Mouse (Mus musculus) G1E (cell line): ENCODE data around the gene Hdac4. TPM values are rescaled to one million over a fixed set of nuclear protein-coding genes. Genes with fewer than 3 reads are reported as not detected.

Experiments used
- ATAC-seq: 2 replicates; pipeline ENCODE4 v1.8.0; 2016; ENCODE audit warnings: mild to moderate bottlenecking; ENCODE audit not compliant: insufficient number of reproducible peaks, poor library complexity, low FRiP score, severe bottlenecking; ENCODE audit errors: extremely low read depth
- DNase-seq: peaks from one replicate; pipeline ENCODE4 v3.0.0; 2012; ENCODE audit warnings: low spot score
- H3K27me3 ChIP-seq: 2 replicates; pipeline ENCODE4 v1.6.1; 2012; ENCODE audit warnings: mild to moderate bottlenecking, low read length, inconsistent platforms; ENCODE audit not compliant: insufficient read depth
- H3K36me3 ChIP-seq: replicated peaks from 2 replicates; pipeline ENCODE3; 2012; ENCODE audit warnings: mild to moderate bottlenecking, inconsistent platforms
- H3K4me1 ChIP-seq: 2 replicates; pipeline ENCODE4 v1.6.1; 2012; ENCODE audit warnings: low read depth, low read length, inconsistent platforms, mixed read lengths; ENCODE audit not compliant: insufficient read depth
- H3K4me3 ChIP-seq: 2 replicates; pipeline ENCODE4 v1.5.1; 2012; ENCODE audit warnings: low read depth, mild to moderate bottlenecking, inconsistent platforms, low read length, moderate library complexity, mixed read lengths
- H3K9me3 ChIP-seq: replicated peaks from 2 replicates; pipeline ENCODE4 v1.6.1; 2012; ENCODE audit warnings: inconsistent platforms
- CTCF ChIP-seq: IDR thresholded peaks from 2 replicates; pipeline ENCODE4 v1.5.1; 2012; ENCODE audit warnings: low read depth, low read length, inconsistent platforms, mixed read lengths
- GATA1 ChIP-seq: IDR thresholded peaks from 2 replicates; pipeline ENCODE4 v1.6.1; 2012; ENCODE audit warnings: borderline replicate concordance, low read length, inconsistent platforms, mixed read lengths
- GATA2 ChIP-seq: IDR thresholded peaks from 2 replicates; pipeline ENCODE4 v1.6.1; 2012; ENCODE audit warnings: low read depth, low read length, inconsistent platforms, borderline replicate concordance
- POLR2AphosphoS5 ChIP-seq: IDR thresholded peaks from 2 replicates; pipeline ENCODE4 v1.6.1; 2012; ENCODE audit warnings: low read depth, low read length, inconsistent platforms; ENCODE audit not compliant: insufficient replicate concordance
- TAL1 ChIP-seq: conservative IDR thresholded peaks from 2 replicates; pipeline ENCODE4 v1.6.1; 2012; ENCODE audit warnings: low read depth, low read length, inconsistent platforms, mixed read lengths
- polyA plus RNA-seq: library from polyadenylated mRNA; stranded (reverse); fragments of >175 nt; gene quantifications from 2 replicates; pipeline ENCODE4 v1.2.3, GENCODE M21; 2012
- total RNA-seq, 2 experiments: library from RNA; stranded (forward) in 1 of 2; stranded (reverse) in 1 of 2; fragments of 200-1000 nt in 1 of 2; fragments of >200 nt in 1 of 2; fragmentation: Nextera tagmentation in 1 of 2; gene quantifications; 2 replicates each; pipeline ENCODE4 v1.2.3; 2014 to 2017

The Hdac4 gene
- total and polyA plus RNA-seq, 3 experiments: 15.0 to 27.2 (median 19.7) TPM

DNA sequence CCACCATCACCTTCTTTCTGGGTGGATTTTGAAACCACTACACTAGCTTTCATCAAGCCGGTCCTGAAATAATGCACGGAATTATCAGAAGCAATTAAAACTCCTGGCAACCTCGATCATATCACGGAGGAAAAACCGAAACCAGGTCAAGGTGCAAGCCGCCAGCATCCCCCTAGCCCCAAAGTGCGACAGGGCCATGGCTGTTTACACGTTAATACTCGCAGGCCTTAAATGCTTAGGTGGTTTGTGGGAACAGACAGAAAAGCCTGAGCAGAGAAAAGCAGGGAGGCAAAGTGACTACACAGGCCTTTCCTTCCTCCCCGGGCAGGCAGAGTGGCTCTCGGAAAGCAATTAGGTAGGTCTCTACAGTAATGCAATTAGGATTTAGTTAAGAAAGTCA lies 16.4 kb downstream of the Hdac4 start:
- H3K4me3 ChIP-seq: peak overlapping the region; percentile 79
- peaks cover 4% of the 10 kb centered on the region; the same call in 1 of the 2 replicates for H3K27me3 ChIP-seq
- ATAC-seq (no peak), DNase-seq (peak; percentile 26)
- H3K36me3 ChIP-seq: peaks cover 32% of the 10 kb centered on the region
- no peak for TF ChIP-seq POLR2AphosphoS5
- TF ChIP-seq TAL1: no peak
- TF ChIP-seq GATA2: no peak
- no peak for TF ChIP-seq CTCF
- no peak for TF ChIP-seq GATA1
- H3K9me3 ChIP-seq: no peaks in the 10 kb centered on the region
- H3K4me1 ChIP-seq: peaks cover 54% of the 10 kb centered on the region

DNA sequence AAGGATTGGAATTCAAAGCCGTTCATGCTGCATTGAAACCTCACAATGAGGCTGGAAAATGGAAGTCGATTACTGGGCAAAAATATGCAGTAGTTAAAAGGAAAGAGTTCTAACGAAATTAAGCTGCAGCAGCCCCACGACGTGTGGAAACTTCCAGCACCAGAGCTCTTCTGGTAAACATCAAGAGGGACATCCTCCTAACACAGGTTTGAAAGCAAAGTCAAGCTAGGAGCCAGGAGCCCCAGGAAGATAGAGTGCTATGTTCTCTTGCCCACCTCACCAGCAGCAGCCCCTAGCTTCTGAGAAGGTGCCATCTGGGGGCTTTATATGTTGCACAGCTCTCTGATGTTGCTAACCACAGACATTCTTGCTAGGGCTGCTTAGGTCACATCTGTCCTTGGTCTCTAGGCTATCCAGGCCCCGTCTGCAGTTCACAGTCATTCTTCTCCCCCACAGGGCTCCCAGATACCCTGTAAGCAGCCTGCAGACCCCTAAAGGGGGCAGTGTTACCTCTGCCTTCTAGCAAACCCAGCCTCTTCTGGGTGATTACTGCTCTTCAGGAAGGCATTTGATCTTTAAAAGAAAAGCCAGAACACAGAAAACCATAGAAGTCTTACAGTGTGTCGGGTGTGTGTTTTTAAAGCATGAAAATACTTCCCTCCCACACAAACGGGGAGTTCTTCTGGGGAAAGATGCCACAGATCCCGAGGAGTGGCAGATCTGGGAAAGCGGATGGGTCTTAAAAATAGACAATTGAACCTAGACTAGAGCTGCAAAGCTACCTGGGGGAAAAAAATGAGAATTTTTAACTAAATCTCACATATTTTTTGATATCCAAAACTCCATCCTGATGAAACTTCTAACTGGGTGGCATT lies 17.2 kb downstream of the Hdac4 start:
- peaks cover 2% of the 10 kb centered on the region; the same call in 1 of the 2 replicates for H3K27me3 ChIP-seq
- peaks cover 60% of the 10 kb centered on the region for H3K4me1 ChIP-seq
- DNase-seq (no peak), ATAC-seq (no peak)
- H3K9me3 ChIP-seq: no peaks in the 10 kb centered on the region
- H3K36me3 ChIP-seq: peaks cover 40% of the 10 kb centered on the region
- TF ChIP-seq GATA2: no peak
- no peak for TF ChIP-seq TAL1
- TF ChIP-seq CTCF: no peak
- no peak for TF ChIP-seq POLR2AphosphoS5
- TF ChIP-seq GATA1: no peak
- H3K4me3 ChIP-seq: no peak overlapping the region

DNA sequence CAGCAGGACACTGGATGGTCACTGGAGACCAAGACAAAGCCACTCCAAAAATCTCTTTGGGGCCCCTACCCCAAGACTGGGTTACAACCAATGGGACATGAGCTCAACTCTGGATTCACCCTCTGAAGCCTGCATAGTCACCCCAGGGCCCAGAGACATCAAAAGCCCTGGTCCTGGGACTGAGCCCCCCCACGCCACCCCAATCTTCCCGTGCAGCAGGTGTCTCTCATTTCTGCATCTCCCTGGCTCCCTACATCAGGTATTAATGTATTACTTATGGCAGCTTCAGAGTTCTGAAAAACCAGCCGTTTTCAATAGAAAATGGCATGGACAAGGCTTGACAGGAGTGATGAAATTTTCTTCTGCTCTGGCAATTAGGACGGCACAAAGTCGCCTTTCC lies 17.9 kb downstream of the Hdac4 start:
- H3K27me3 ChIP-seq: no peaks in the 10 kb centered on the region
- ATAC-seq: no peak
- TF ChIP-seq POLR2AphosphoS5 (no peak), GATA2 (no peak), TAL1 (no peak), CTCF (no peak), GATA1 (no peak)
- DNase-seq: no peak
- no peak overlapping the region for H3K4me3 ChIP-seq
- peaks cover 58% of the 10 kb centered on the region for H3K4me1 ChIP-seq
- H3K9me3 ChIP-seq: no peaks in the 10 kb centered on the region
- H3K36me3 ChIP-seq: peaks cover 46% of the 10 kb centered on the region

DNA sequence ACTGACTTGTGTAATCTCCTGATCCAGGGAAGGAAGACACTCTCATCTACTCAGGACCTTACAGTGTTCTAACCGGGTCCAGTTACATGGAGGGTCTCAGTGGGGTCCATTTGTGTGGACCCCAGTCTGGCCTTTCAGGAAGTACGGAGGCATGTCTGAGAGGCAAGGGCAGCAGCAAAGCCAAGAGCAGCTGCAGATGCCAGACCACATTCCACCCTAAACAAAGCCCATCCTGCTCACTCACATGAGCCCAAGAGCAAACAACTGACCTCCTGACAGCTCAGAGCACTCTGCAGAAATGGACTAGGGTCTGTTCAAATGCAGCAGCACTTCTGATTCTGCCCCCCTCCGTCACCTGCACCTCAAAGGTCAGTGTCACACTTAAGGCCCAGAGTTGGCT lies 18.3 kb downstream of the Hdac4 start:
- peaks cover 58% of the 10 kb centered on the region for H3K4me1 ChIP-seq
- H3K27me3 ChIP-seq: no peaks in the 10 kb centered on the region
- DNase-seq: no peak
- no peak for ATAC-seq
- TF ChIP-seq GATA1: no peak
- no peak for TF ChIP-seq POLR2AphosphoS5
- no peak for TF ChIP-seq CTCF
- no peak for TF ChIP-seq TAL1
- TF ChIP-seq GATA2: no peak
- H3K4me3 ChIP-seq: no peak overlapping the region
- no peaks in the 10 kb centered on the region for H3K9me3 ChIP-seq
- peaks cover 50% of the 10 kb centered on the region for H3K36me3 ChIP-seq

GRCm38 (mm10) chr1:92175266-92175665 lies 20.2 kb downstream of the Hdac4 start:
- peaks cover 46% of the 10 kb centered on the region for H3K4me1 ChIP-seq
- DNase-seq: no peak
- no peak overlapping the region for H3K4me3 ChIP-seq
- no peaks in the 10 kb centered on the region for H3K9me3 ChIP-seq
- TF ChIP-seq GATA1: no peak
- no peak for TF ChIP-seq CTCF
- no peak for TF ChIP-seq GATA2
- TF ChIP-seq POLR2AphosphoS5: no peak
- no peak for TF ChIP-seq TAL1
- no peak for ATAC-seq
- H3K36me3 ChIP-seq: peaks cover 70% of the 10 kb centered on the region
- H3K27me3 ChIP-seq: no peaks in the 10 kb centered on the region

- DNase-seq (no peak), ATAC-seq (no peak)
- Histone ChIP-seq H3K27me3 (no peaks in the 10 kb centered on the region), H3K4me1 (peaks cover 46% of the 10 kb centered on the region), H3K4me3 (no peak overlapping the region), H3K9me3 (no peaks in the 10 kb centered on the region), H3K36me3 (peaks cover 73% of the 10 kb centered on the region)
- TF ChIP-seq GATA1 (no peak), CTCF (no peak), TAL1 (no peak), POLR2AphosphoS5 (no peak), GATA2 (no peak)
Observed at GRCm38 (mm10) chr1:92174898-92175255, 20.6 kb downstream of the Hdac4 start.
